Mouse (Mus musculus): ENCODE results near the gene Adam10.

Adam10 gene

DNA sequence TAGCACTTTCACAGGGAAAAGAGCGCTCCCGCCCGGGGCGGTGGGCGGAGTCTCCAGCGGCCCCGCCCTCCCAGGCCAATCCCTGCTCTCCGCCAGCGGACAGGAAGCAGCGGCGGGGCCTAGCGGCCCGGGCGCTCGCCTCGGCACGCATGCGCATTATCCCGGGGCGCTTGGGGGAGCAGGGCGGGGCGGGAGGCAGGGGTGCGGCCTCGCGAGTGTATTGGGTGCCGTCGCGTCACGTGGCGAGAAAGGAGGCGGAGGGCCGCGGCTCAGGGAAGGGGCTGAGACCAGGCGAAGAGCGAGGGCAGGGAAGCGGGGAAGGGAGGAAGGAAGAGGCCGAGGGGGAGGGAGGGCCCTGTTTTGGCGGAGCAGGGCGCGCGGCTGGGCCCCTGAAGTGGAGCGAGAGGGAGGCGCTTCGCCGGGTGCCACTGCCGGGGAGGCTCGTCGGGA, at the start of gene Adam10:
Gene Adam10, plus strand, starts transcription at position 316 of the 450 bp plus-strand sequence.
- DNase-seq (ENCODE audit: low spot score in 2 of 2), result peak; percentile 95 to 96

GRCm38 (mm10) chr9:70629711-70630110, 49.1 kb upstream of the Adam10 start:
- no peak for DNase-seq (ENCODE audit: low spot score in 2 of 2)

DNA sequence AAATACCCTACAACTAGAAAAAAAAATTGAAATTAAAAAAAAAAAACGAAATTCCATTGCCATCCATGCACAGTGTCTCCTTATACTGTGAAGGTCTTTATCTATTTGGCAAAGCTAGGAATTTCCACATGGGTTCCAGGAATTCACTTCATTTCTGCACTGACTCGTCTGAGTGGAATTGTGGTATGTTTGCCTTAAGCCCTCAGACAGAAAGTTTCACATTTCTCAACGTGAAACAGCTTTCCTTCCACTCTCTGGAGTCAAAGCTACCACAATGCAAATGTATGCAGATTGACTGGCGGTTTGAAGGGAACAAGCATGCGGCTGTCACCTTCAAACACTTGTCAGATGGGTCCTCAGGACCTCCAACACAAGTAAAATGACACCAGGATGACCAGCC, 47.1 kb upstream of the Adam10 start:
- DNase-seq (ENCODE audit: low spot score in 2 of 2), result no peak

GRCm38 (mm10) chr9:70636748-70637147, 42.0 kb upstream of the Adam10 start:
- DNase-seq (ENCODE audit: low spot score in 2 of 2), result no peak

DNA sequence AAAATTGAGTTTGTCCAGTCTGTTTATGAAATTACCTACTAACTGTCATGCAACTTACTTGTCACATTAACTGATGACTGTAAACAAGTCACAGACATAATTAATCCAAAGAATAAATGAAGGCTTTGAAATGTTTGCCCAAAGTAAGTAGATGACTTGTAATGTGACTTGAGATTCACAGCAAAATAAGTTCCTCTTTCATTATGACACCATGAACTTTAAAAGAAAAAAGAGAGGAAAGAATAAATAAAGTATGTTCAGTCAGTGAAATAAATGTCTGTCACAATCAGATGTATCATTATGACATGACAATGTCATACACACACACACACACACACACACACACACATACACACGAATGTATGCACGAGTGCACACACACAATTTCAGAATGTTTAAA, 28.5 kb upstream of the Adam10 start:
- DNase-seq (ENCODE audit: low spot score in 2 of 2), result no peak

GRCm38 (mm10) chr9:70650994-70651393, 27.8 kb upstream of the Adam10 start:
- DNase-seq (ENCODE audit: low spot score in 2 of 2), result no peak

- no peak for DNase-seq (ENCODE audit: low spot score in 2 of 2)
These were observed 26.6 kb upstream of the Adam10 start for GRCm38 (mm10) chr9:70652221-70652620.

- no peak for DNase-seq (ENCODE audit: low spot score in 2 of 2)
These were observed 24.9 kb upstream of the Adam10 start for GRCm38 (mm10) chr9:70653875-70654274.

- DNase-seq (ENCODE audit: low spot score in 2 of 2), result no peak
These were observed 24.3 kb upstream of the Adam10 start for GRCm38 (mm10) chr9:70654496-70654895.

DNA sequence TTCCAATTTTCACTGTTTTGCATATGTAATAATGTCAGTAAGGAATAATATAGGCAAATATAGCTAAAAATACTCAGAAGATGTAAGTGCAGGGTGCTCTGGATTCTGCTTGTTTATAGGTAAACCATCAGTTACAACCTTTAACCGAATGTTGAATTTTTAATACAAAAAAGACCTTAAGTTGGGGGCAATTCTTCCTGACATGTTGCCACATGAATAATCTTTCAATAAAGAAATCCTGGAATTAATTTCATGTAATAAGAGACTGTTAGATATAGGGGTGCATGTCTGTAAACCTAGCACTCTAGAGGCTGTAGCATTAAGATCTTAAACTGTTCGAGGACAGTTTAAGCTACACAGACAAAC, 23.1 kb upstream of the Adam10 start:
- no peak for DNase-seq (ENCODE audit: low spot score in 2 of 2)

DNA sequence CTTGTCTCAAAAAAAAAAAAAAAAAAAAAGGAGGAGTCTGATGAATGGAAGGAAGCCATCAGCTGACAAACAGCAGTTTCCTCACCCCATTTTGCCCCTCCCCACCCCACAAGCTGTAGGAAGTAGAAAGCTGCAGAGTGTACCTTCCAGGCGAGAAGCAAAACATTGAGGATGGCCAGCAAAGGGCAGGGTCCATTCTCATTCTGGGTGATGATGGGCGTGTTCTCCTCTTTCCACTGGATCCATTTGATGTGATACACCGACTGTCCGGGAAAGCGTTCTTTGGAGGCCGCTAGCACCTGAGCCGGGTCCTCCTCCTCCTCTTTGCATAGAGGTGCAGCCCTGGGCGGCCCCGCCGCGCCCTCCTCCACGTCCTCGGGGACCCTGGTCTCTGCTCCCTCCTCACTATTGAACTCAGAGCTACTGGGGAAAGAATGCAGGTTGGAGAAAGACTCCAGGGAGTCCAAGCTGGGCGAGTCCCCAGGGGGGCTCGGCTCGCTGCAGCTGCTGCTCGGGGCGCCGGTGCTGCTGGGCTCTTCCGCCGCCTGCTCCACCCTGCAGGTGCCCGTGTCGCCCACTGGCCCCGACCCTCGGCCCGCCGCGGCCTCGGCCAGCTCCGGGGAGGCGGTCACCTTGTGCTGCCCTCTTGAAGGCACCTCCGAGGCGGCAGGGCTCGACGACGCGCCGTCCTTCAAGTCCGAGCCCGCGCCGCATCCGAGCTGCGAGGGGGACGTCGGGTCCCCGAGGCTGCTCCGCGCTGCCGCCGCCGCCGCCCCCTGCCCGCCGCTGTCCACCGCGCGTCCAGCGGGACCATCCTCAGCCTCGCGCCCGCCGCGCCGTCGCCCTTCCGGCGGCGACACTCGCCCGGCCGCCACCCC, 22.4 kb upstream of the Adam10 start, which contains the start of gene Gm10642:
Gene Gm10642, plus strand, starts transcription at position 122 of the 878 bp plus-strand sequence.
- DNase-seq (ENCODE audit: low spot score in 2 of 2), result peak; percentile 48 to 54

DNA sequence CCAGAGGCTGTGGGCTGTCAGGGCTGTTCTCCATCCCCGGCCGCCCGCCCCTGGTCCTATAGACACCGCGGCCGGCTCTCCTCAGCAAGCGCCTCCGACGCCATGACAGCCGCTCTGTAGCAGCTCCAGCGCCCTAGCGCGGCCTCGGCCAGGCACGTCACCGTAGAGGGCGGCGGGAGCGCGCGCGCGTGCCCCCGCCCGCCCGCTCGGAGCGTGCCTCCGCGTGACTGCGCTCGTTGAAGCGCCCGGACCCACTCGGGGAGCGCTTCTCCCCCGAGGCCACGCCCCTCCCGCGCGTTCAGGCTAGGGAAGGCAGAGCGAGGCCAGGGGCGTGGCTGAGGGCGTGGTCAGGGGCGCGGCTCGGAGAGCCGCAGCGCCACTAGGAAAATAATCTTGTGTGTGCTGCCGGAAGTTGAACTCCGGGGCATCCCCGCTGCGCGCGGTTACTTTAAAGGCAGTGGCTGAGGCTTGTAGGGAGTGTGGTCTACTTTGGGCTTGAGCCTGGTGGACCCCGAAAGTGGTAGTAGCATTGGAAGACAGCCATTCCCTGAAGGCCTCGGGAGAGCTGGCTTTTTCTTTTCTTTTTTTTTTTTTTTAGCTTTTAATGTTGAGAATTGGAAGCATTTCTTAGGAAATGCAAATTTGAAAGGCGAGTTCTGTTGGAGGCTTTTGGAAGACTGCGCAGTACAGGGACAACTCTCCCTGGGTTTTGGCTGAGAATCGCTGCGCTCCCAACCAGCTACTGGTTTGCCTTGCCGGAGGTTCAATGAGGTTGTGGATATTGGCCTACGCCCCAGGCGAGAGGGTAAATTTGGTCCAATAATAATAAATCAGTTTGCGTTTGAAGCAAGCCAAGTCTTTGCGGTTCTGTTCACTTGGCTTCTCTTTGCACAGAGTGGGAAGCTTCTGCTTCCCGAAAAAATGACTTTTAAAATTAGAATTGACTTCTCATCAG, 21.5 kb upstream of the Adam10 start, which contains the start of gene Mindy2:
Gene Mindy2, minus strand, starts transcription at position 162 of the 955 bp plus-strand sequence.
- peak; percentile 91 to 95 for DNase-seq (ENCODE audit: low spot score in 2 of 2)

DNA sequence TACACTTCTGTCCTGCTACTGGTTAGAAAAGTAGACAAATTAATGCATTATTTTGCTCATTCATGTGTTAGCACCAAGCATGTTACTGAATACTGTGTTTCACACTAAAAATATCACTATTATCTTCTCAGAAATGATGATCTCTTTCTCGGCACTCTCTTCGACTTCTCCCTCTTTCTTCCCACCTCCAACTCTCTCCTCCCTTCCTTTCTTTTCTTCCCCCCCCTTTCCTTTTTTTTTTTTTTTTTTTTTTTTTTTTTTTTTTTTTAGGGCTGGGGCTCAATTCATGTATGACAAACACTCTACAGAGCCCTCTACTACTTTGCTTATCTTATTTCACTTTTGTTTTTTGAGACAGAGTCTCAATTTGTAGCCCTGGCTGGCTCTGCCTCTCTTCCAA, 20.5 kb upstream of the Adam10 start:
- DNase-seq (ENCODE audit: low spot score in 2 of 2), result no peak

DNA sequence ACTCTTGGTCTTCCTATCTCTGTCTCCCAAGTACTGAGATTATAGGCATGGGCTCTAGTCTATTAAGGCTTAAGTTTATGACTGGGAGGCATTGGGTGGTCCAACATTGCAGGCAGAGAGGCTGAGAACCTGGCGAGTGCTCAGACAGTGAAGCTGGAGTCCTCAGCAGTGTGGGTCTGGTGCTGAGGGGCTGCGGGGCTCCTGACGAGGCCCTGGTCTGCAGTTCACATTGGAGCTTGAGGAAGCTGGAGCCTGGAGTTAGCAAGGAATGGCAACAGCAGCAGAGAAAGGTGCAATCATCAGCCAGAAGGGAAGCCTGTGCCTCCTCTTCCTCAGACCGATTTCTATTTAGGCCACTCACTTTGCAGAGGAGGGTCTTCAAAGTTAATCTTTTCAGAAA, 13.9 kb upstream of the Adam10 start:
- no peak for DNase-seq (ENCODE audit: low spot score in 2 of 2)

- DNase-seq (ENCODE audit: low spot score in 2 of 2), result no peak
These were observed 13.2 kb upstream of the Adam10 start for GRCm38 (mm10) chr9:70665372-70666145.

GRCm38 (mm10) chr9:70666811-70667210, 12.0 kb upstream of the Adam10 start:
- no peak for DNase-seq (ENCODE audit: low spot score in 2 of 2)

- no peak for DNase-seq (ENCODE audit: low spot score in 2 of 2)
These were observed 10.7 kb upstream of the Adam10 start for GRCm38 (mm10) chr9:70668048-70668447.

- DNase-seq (ENCODE audit: low spot score in 2 of 2), result no peak
These were observed 9.6 kb upstream of the Adam10 start for GRCm38 (mm10) chr9:70669197-70669596.

GRCm38 (mm10) chr9:70670381-70670780, 8.4 kb upstream of the Adam10 start:
- no peak for DNase-seq (ENCODE audit: low spot score in 2 of 2)

- no peak for DNase-seq (ENCODE audit: low spot score in 2 of 2)
These were observed 7.5 kb upstream of the Adam10 start for GRCm38 (mm10) chr9:70671278-70671677.

DNA sequence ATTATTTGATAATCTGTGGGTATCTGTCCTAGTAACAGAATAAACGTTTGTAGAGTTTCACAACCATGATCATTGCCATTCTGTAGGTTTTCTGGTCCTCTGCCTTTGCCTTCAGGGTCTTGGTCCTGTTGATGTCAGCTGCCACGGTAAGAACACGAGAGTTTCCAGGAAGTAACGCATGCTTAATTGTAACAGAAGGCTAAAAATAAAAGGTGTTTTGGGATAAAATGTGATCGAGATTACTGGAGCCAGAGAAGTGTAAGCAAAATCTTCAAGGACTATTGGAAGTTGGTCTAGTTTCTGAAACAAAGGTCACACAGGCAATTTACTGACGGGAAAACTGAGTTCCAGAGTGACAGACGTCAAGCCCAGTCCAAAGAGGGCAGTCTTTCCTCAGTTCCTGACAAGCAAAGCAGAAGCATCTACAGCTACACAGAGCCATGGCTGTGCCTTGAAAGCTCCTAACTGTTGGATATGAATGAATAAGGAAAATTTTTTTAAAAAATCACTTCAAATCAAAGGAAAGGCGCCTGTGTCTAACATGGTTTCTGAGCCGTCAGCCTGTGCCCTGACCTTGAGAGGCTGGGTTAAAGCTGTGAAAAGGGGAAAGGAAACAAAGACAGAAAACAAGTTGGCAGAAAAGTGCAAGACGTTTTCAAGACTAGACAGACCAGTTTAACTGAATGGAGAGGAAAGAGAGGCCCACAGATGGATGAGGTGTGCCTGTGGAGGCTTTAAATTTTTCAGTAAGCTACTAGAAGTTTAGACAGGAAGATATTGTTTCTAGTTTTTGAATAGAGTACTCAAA, 6.8 kb upstream of the Adam10 start:
- no peak for DNase-seq (ENCODE audit: low spot score in 2 of 2)
